Mouse (Mus musculus) megakaryocyte, embryonic 14.5 days (primary cell): ENCODE data around the gene Atp6v0e2.

Source experiments
- FLI1 ChIP-seq: IDR thresholded peaks from 2 replicates; pipeline ENCODE4 v1.6.1; 2012; ENCODE audit warnings: low read length, inconsistent platforms, mixed read lengths
- GATA1 ChIP-seq: IDR thresholded peaks from 3 replicates; pipeline ENCODE4 v1.6.1; 2012; ENCODE audit warnings: mixed read lengths, low read length, inconsistent platforms, borderline replicate concordance

DNA sequence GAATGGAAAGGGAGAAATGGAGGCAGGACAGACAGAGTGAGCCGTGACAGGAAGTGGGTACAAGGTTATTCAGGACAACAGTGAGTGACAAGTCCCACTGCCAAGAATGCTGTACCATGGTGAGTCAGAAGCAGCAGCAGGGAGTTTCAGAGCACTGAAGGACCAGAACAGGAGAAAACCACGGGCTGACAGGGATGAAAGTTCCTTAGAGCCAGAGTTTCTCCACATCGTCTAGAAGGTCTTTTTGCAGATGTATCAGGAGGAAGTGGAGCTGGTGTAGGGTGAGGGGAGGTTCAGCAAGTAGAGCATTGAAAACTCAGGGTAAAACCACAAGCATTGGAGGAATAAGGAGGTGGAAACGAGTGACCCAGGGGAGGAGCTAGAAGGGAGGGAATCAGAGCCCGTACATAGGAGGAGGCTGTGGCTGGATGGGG, 41.8 kb downstream of the Atp6v0e2 start:
- TF ChIP-seq GATA1 (no peak), FLI1 (no peak)
